Mouse (Mus musculus) small intestine, adult 2 months (tissue): ENCODE measurements at regions not wholly inside any gene's neighbourhood (a gene's known extent, or its start where the extent isn't known, plus 50 kb on each side); places are given as distances from the start of the nearest gene placed in this dataset.

Experiments used
- H3K27ac ChIP-seq: fragments of 200-500 bp; 2 replicates; pipeline ENCODE4 v1.5.1; 2012; ENCODE audit warnings: low read depth, low read length, control low read depth, inconsistent platforms; ENCODE audit not compliant: insufficient read depth
- H3K27me3 ChIP-seq: fragments of 200-500 bp; 2 replicates; pipeline ENCODE4 v1.6.1; 2012; ENCODE audit warnings: mild to moderate bottlenecking, moderate library complexity, low read length, inconsistent platforms; ENCODE audit not compliant: control insufficient read depth, insufficient read depth
- H3K36me3 ChIP-seq: fragments of 200-500 bp; 2 replicates; pipeline ENCODE4 v1.6.1; 2012; ENCODE audit warnings: mild to moderate bottlenecking, low read length, control low read depth, inconsistent platforms; ENCODE audit not compliant: control insufficient read depth, insufficient read depth
- H3K4me1 ChIP-seq: fragments of 200-500 bp; 2 replicates; pipeline ENCODE4 v1.6.1; 2012; ENCODE audit warnings: low read length, inconsistent platforms, mixed read lengths; ENCODE audit not compliant: control insufficient read depth, insufficient read depth, insufficient read length
- H3K4me3 ChIP-seq: fragments of 200-500 bp; 2 replicates; pipeline ENCODE4 v1.5.1; 2012; ENCODE audit warnings: low read depth, mild to moderate bottlenecking, control low read depth, inconsistent platforms, low read length, moderate library complexity
- CTCF ChIP-seq: fragments of 200-500 bp; IDR thresholded peaks from 2 replicates; pipeline ENCODE4 v1.5.1; 2012; ENCODE audit warnings: low read depth, mild to moderate bottlenecking, control low read depth, inconsistent platforms, low read length, moderate library complexity, mixed read lengths; ENCODE audit not compliant: insufficient replicate concordance, insufficient read length; ENCODE audit errors: extremely low read depth
- POLR2A ChIP-seq: fragments of 200-500 bp; IDR thresholded peaks from 2 replicates; pipeline ENCODE4 v1.6.1; 2012; ENCODE audit warnings: low read depth, mild to moderate bottlenecking, control low read depth, inconsistent platforms, low read length, moderate library complexity
- WGBS: fragments of 180-500 bp; shearing (Covaris S2); methylation state at CpG from one replicate; pipeline ENCODE4 v1.1.7; 2018; 5-methylcytosine and 5-hydroxymethylcytosine counted together

DNA sequence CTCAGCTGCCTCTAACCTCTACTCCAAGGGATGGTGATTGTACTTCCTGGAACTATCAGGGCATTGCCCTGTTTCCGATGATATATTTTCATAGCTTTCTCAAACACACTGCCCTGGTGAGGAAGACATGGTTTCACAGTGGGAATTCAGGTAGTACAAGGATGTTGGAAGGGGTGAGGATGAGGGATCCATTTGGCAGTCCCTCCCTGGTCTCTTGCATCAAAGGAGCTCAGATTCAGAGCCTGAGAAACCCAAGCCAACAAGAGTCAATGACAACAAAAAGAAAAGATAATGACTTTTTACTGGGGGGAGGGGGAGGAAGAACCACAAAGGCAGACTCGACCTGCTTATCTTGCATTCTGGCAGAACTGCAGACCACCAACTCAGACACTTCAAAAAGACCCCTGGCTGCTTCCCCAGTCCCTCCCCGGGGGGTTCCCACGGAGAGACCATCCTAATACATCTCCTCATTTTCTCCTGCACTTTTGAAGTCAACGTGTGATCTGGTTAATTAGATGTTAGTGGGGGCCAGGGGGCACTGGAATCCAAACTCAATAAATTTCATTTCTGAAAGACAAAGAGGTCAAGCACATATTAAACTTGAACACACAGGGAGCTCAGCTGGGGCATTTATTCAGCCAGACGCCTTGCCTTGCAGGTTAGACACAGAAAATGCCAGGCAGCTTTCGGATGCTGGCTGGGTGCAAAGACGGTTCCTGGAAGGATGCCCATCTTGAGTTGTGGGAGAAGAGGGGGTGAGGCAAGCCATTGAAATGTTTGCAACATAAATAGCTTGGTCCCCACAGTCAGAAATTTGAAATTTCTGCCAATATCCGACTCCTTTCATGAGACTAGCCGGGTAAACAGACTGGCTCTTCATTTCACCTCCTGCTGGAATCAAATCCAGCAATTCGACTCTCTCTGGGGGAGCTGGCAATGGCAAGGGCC lies 162.9 kb upstream of the Cdh5 start:
- 56% methylated on average over 11 of the region's 11 CpGs for WGBS

DNA sequence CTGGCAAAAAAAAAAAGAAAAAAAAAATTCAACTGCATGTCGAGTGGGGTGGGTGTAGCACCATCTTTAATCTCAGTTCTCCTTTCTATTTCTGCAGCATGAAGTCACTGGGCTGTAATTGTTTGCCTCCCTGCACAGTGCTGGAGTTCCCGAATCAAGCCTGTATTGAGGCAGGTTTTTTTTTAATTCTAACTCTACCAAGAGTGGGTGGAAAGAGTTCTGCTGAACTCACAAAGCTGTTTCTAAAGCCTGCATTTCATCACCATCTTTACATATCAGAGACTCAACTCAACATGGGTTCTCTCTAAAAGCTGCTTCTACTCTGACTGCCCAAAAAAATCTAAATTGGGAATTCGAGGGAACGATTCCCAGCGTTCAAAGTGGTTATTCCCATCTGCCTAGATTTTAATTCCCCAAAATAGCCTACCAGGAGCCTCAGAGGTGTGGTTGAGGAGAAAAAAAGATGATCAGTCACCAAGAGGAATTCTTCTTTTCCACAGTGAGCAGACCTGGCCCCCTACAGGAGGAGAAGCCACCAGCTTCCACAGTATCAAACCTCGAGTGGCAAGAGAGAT lies 160.4 kb upstream of the Cdh5 start:
- TF ChIP-seq POLR2A: no peak
- no peak for TF ChIP-seq CTCF
- Histone ChIP-seq H3K36me3 (no peaks in the 10 kb centered on the region), H3K4me1 (no peaks in the 10 kb centered on the region), H3K4me3 (no peak overlapping the region), H3K27me3 (no peaks in the 10 kb centered on the region), H3K27ac (no peak overlapping the region)
- 85% methylated on average over 6 of the region's 6 CpGs for WGBS

More for the DNA sequence above, 162.9 kb upstream of the Cdh5 start:
- Histone ChIP-seq H3K36me3 (no peaks in the 10 kb centered on the region), H3K27ac (no peak overlapping the region), H3K27me3 (no peaks in the 10 kb centered on the region), H3K4me3 (no peak overlapping the region), H3K4me1 (no peaks in the 10 kb centered on the region)
- no peak for TF ChIP-seq POLR2A
- no peak for TF ChIP-seq CTCF

DNA sequence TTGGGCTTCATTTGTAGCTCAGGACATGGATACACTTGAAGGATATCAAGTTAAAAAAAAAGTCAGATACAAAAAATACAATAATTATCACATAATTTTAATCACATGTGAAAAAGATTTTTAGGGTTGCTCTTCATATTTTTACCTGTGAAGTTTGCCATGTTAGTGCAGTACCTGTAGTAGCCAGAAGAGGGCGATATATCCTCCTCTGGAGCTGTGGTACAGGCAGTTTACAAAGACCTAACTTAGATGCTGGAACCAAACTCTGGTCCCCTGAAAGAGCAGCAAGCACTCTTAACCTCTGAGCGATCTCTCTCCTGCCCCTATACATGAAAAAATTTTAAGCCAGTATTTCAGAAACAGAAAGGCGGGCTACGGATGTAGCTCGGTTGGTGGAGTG lies 153.0 kb upstream of the Cdh5 start:
- Histone ChIP-seq H3K4me1 (no peaks in the 10 kb centered on the region), H3K27ac (no peak overlapping the region)
- TF ChIP-seq POLR2A: no peak
- TF ChIP-seq CTCF: no peak

DNA sequence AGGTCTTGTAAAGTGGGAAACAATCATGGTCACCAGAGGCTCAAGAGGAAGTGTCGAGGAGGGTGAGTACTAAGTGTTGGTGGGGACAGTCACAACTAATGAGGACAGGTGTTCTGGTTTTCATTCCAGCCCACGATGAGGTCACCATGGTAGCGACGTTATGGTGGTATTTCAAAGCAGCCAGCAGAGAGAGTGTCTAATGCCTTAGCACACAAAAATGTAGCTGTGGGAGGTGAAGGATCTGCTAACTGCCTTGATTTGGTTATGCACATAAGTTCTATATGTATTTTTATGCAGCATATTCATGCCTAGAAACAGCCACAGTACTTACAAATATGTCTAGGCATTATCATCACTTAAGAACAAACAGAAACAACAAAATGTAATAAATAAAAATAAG lies 151.0 kb upstream of the Cdh5 start:
- Histone ChIP-seq H3K27ac (no peak overlapping the region), H3K4me1 (no peaks in the 10 kb centered on the region), H3K4me3 (no peak overlapping the region), H3K36me3 (no peaks in the 10 kb centered on the region), H3K27me3 (no peaks in the 10 kb centered on the region)
- 57% methylated on average over 4 of the region's 4 CpGs for WGBS
- TF ChIP-seq CTCF (no peak), POLR2A (no peak)

More for the DNA sequence above, 153.0 kb upstream of the Cdh5 start:
- Histone ChIP-seq H3K4me3 (no peak overlapping the region), H3K36me3 (no peaks in the 10 kb centered on the region), H3K27me3 (no peaks in the 10 kb centered on the region)
- WGBS: 75% methylated on average over 5 of the region's 5 CpGs

DNA sequence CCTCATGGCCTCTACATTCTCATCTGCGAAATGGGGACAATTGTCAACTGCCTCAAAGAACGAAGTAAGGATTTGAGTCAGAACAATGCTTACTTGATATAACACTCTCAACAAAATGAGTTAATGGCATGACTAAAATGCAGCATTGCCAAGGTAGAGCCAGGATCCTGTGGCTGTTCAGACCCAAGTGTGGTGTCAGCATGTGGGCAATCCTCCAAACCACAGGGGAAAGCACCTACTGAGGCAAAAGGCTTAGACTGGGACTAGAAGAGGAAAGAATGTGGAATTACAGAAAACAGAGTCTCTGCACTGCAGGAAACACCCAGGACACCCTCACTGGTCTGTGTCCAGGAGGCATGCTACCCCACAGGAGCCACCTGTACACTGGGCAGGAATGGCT lies 147.8 kb upstream of the Cdh5 start:
- Histone ChIP-seq H3K36me3 (no peaks in the 10 kb centered on the region), H3K27me3 (no peaks in the 10 kb centered on the region), H3K4me1 (no peaks in the 10 kb centered on the region), H3K4me3 (no peak overlapping the region), H3K27ac (no peak overlapping the region)
- TF ChIP-seq POLR2A (no peak), CTCF (no peak)
- WGBS: 93% methylated on average over 2 of the region's 2 CpGs

DNA sequence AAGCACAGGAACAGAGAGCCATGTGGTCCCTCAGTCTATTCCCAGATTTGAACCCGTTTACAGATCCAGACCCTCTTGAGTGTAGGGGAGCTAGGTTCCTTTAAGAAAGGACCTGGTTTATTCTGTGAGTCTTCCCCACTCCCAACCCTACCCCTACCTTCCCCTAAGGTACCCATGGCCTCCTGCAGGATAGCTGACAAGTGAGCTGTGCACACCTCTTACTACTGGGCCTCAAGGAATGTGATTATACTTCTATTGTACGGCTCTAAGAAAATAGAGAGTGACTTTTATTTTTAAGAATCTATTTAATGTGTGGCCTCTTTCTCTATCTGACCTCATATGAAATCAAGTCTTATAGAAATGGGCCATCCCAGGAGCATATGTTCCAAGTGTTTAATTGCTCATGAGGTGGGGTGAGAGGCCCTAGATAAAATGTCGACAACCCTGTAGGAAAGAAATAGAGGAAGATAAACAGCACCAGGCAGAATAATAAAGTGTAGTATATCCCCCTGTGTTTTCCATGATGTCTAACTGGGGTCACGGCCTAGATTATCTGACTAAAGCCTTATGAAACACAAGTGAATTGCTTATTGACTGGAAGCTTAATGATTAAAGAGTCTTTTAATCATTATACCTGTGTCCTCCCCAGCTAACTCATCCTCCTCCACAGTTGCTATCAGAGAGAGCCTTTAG lies 145.7 kb upstream of the Cdh5 start:
- TF ChIP-seq CTCF: no peak
- no peak for TF ChIP-seq POLR2A
- H3K36me3 ChIP-seq: no peaks in the 10 kb centered on the region
- H3K4me1 ChIP-seq: no peaks in the 10 kb centered on the region
- H3K4me3 ChIP-seq: no peak overlapping the region
- no peaks in the 10 kb centered on the region for H3K27me3 ChIP-seq
- 41% methylated on average over 4 of the region's 4 CpGs for WGBS
- no peak overlapping the region for H3K27ac ChIP-seq
